Mouse (Mus musculus): ENCODE results near the gene Tiam2. TPM values are rescaled to one million over a fixed set of nuclear protein-coding genes. Genes with fewer than 3 reads are reported as not detected.

Tiam2 gene
- total and polyA plus RNA-seq, 3 experiments, result 5.9 to 9.5 (median 9.4) TPM

GRCm38 (mm10) chr17:3369631-3370030 is 43.3 kb downstream of the Tiam2 start:
- dilution Hi-C loops (cut with MboI; ENCODE audit: extremely low pct_ligation_motif_present, extremely low pct_unique_long_range_greater_than_20kb, low sequenced_read_pairs), result no loop called here
- Histone ChIP-seq H3K27me3 (replicated peaks) (no peaks in the 10 kb centered on the region), H3K27ac (ENCODE audit: insufficient read depth, low read depth) (no peak overlapping the region), H3K4me2 (ENCODE audit: insufficient read depth, low read depth, poor library complexity, severe bottlenecking) (no peak overlapping the region), H3K4me3 (replicated peaks in 1 of 3; ENCODE audit: low read depth in 2 of 3, low read length in 2 of 3, poor library complexity in 1 of 3) (no peak overlapping the region), H3K79me2 (replicated peaks; ENCODE audit: control insufficient read depth, extremely low read depth, insufficient read depth, poor library complexity, severe bottlenecking) (no peaks in the 10 kb centered on the region), H3K9me3 (replicated peaks; ENCODE audit: low read length) (no peaks in the 10 kb centered on the region), H3K36me3 (replicated peaks in 1 of 2; ENCODE audit: control insufficient read depth in 1 of 2, insufficient read depth in 1 of 2, low read length in 1 of 2) (no peaks in the 10 kb centered on the region), H3K9ac (ENCODE audit: insufficient read depth, low read depth) (no peak overlapping the region), H3K4me1 (ENCODE audit: control insufficient read depth in 1 of 2, insufficient read depth in 2 of 2) (peaks cover 1 to 4% of the 10 kb centered on the region in 2 experiments; a peak in 3 of 4 replicates)
- no peak for DNase-seq (ENCODE audit: extremely low read depth)
- TF ChIP-seq ETS1 (conservative IDR thresholded peaks at IDR 0.05; ENCODE audit: low read depth, low read length) (no peak), JUN (IDR thresholded peaks at IDR 0.05; ENCODE audit: insufficient read depth, low read depth, low read length) (no peak), RCOR1 (conservative IDR thresholded peaks at IDR 0.05; ENCODE audit: low read depth, low read length) (no peak), MAFK (IDR thresholded peaks at IDR 0.05; ENCODE audit: insufficient replicate concordance, low read length) (no peak), IRF4 (IDR thresholded peaks at IDR 0.05; ENCODE audit: low read depth, low read length) (no peak), ZMIZ1 (IDR thresholded peaks at IDR 0.05; ENCODE audit: low read depth, low read length) (no peak), USF1 (IDR thresholded peaks at IDR 0.05; ENCODE audit: low read depth, low read length) (no peak), RAD21 (IDR thresholded peaks at IDR 0.05; ENCODE audit: low read depth, low read length) (no peak), MAZ (IDR thresholded peaks at IDR 0.05; ENCODE audit: low read depth, low read length) (no peak), ELF1 (IDR thresholded peaks at IDR 0.05; ENCODE audit: low read depth, low read length) (no peak), KAT2A (IDR thresholded peaks at IDR 0.05; ENCODE audit: insufficient replicate concordance, low read length) (no peak), CTCF (conservative IDR thresholded peaks at IDR 0.05 in 1 of 2, IDR thresholded peaks at IDR 0.05 in 1 of 2; ENCODE audit: low read depth in 2 of 2, low read length in 2 of 2) (no peak), CHD1 (IDR thresholded peaks at IDR 0.05; ENCODE audit: low read depth, low read length) (no peak), ZKSCAN1 (IDR thresholded peaks at IDR 0.05; ENCODE audit: borderline replicate concordance, low read depth, low read length) (no peak), POLR2AphosphoS2 (IDR thresholded peaks at IDR 0.05; ENCODE audit: low read depth, low read length) (no peak), NELFE (IDR thresholded peaks at IDR 0.05; ENCODE audit: low read depth, low read length) (no peak), JUND (conservative IDR thresholded peaks at IDR 0.05; ENCODE audit: low read depth, low read length) (no peak), SIN3A (IDR thresholded peaks at IDR 0.05; ENCODE audit: low read length) (no peak), BHLHE40 (IDR thresholded peaks at IDR 0.05; ENCODE audit: low read depth, low read length) (no peak)
- in situ Hi-C loops (cut with MboI; ENCODE audit: low pct_ligation_motif_present, low pct_unique_long_range_greater_than_20kb, low sequenced_read_pairs), result no loop called here

- dilution Hi-C loops (cut with MboI; ENCODE audit: extremely low pct_ligation_motif_present, extremely low pct_unique_long_range_greater_than_20kb, low sequenced_read_pairs), result no loop called here
- DNase-seq (ENCODE audit: extremely low read depth), result no peak
Measured at GRCm38 (mm10) chr17:3378606-3379005, 52.2 kb downstream of the Tiam2 start.

More at GRCm38 (mm10) chr17:3378606-3379005, 52.2 kb downstream of the Tiam2 start:
- TF ChIP-seq POLR2A (IDR thresholded peaks at IDR 0.05; ENCODE audit: low read depth, low read length) (no peak), MEF2A (IDR thresholded peaks at IDR 0.05; ENCODE audit: borderline replicate concordance, low read depth, low read length) (no peak), NRF1 (IDR thresholded peaks at IDR 0.05; ENCODE audit: low read depth, low read length) (no peak), GABPA (IDR thresholded peaks at IDR 0.05; ENCODE audit: insufficient replicate concordance, low read depth, low read length) (no peak), KAT2A (IDR thresholded peaks at IDR 0.05; ENCODE audit: insufficient replicate concordance, low read length) (no peak), MAX (IDR thresholded peaks at IDR 0.05; ENCODE audit: low read length) (no peak), E2F4 (IDR thresholded peaks at IDR 0.05; ENCODE audit: insufficient replicate concordance, low read depth, low read length) (no peak), CHD2 (IDR thresholded peaks at IDR 0.05; ENCODE audit: low read length) (no peak), ETS1 (conservative IDR thresholded peaks at IDR 0.05; ENCODE audit: low read depth, low read length) (no peak)
- Histone ChIP-seq H3K36me3 (replicated peaks in 1 of 2; ENCODE audit: control insufficient read depth in 1 of 2, insufficient read depth in 1 of 2, low read length in 1 of 2) (peaks cover 0 to 3% of the 10 kb centered on the region in 2 experiments), H3K9me3 (replicated peaks; ENCODE audit: low read length) (no peaks in the 10 kb centered on the region), H3K27ac (ENCODE audit: insufficient read depth, low read depth) (no peak overlapping the region), H3K4me1 (ENCODE audit: control insufficient read depth in 1 of 2, insufficient read depth in 2 of 2) (peaks cover 5 to 12% of the 10 kb centered on the region in 2 experiments; a peak in 3 of 4 replicates), H3K4me2 (ENCODE audit: insufficient read depth, low read depth, poor library complexity, severe bottlenecking) (no peak overlapping the region), H3K79me2 (replicated peaks; ENCODE audit: control insufficient read depth, extremely low read depth, insufficient read depth, poor library complexity, severe bottlenecking) (no peaks in the 10 kb centered on the region), H3K9ac (ENCODE audit: insufficient read depth, low read depth) (no peak overlapping the region), H3K27me3 (replicated peaks) (no peaks in the 10 kb centered on the region), H3K4me3 (replicated peaks in 1 of 3; ENCODE audit: low read depth in 2 of 3, low read length in 2 of 3, poor library complexity in 1 of 3) (no peak overlapping the region)
- in situ Hi-C loops (cut with MboI; ENCODE audit: low pct_ligation_motif_present, low pct_unique_long_range_greater_than_20kb, low sequenced_read_pairs), result no loop called here
